Comparison of ENCODE assay signal across 9 mouse cellular contexts in the genomic region with DNA sequence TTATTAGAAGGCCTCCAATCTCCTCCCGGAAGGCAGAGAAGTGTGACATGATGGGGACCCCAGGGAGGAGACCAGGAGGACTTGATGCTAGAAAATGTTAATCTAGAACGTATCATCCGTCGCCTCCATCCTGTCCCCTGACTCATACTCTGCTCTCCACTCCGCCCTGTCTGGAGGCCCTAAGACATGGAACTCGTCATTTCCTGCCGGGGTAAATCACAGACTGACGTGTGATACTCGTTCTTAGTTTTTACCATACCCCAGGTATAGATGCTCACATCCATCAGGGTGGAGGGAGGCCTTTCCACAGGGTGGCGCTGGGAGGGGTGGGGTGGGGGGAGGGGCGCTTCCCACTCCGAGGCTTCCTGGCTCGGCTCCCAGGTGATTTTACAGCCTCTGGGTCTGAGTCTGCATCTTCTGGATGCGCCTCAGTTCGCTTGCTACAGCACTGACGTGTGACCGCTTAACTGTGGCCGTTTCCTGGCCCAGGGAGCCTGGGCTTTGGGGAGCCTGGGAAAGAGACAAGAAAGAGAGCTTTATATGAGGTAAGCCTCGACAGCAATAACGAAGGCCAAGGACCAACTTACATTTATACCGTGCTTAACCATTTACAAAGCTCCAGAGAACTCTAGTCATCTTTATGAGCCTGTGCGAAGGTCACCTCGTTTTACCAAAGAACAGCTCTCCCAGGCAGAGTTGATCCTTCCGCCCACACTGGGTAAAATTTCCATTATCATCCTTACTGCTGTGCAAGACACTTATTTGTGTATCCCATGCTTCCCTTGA. TPM values are rescaled to one million over a fixed set of nuclear protein-coding genes. Genes with fewer than 3 reads are reported as not detected.
DNase-seq lines count a peak whose midpoint lies in the region; ATAC-seq and TF ChIP-seq lines count a peak whose summit lies in the region.
"Had no signal": no experiment of that assay in that cellular context is flagged by ENCODE, and none has a peak within 500 bp of the region (broad histone marks: within the 10 kb centered on the region; RNA-seq: fewer than 3 reads in every experiment).

No protein-coding gene starts in this region.

- no peak overlapping the region for H3K9ac ChIP-seq in kidney, postnatal 0 days (ENCODE audit: low read depth, low read length)
- no peak overlapping the region for H3K9ac ChIP-seq in liver, embryonic 12.5 days
- H3K9ac ChIP-seq: midbrain, embryonic 12.5 days had no signal

- H3K27me3 ChIP-seq in kidney, postnatal 0 days (ENCODE audit: insufficient read depth, low read length), result no peaks in the 10 kb centered on the region
- no peaks in the 10 kb centered on the region for H3K27me3 ChIP-seq in liver, embryonic 12.5 days (replicated peaks)
- H3K27me3 ChIP-seq: midbrain, embryonic 12.5 days had no signal

- peak; percentile 31; the same call in 1 of the 2 replicates for TF ChIP-seq CTCF in kidney, postnatal 0 days (IDR thresholded peaks at IDR 0.05; ENCODE audit: low read depth)

- DNase-seq in adrenal gland, postnatal 14 days, result peak; percentile 26
- DNase-seq in adrenal gland, adult 18-20 months (ENCODE audit: low spot score in 2 of 2), result no peak
- peak; percentile 29 for DNase-seq in thymus, postnatal 0 days (ENCODE audit: low spot score)
- DNase-seq in thymus, postnatal 25 days, result no peak
- DNase-seq in kidney, postnatal 0 days (ENCODE audit: low spot score), result peak; percentile 49
- peak; percentile 36 for DNase-seq in thymus, postnatal 14 days
- DNase-seq in ovary, postnatal 10 days (ENCODE audit: low spot score), result no peak

- no peaks in the 10 kb centered on the region for H3K9me3 ChIP-seq in kidney, postnatal 0 days (replicated peaks; ENCODE audit: low read length)
- no peaks in the 10 kb centered on the region for H3K9me3 ChIP-seq in liver, embryonic 12.5 days (replicated peaks)
- H3K9me3 ChIP-seq: midbrain, embryonic 12.5 days had no signal

- H3K4me1 ChIP-seq in kidney, postnatal 0 days (replicated peaks; ENCODE audit: insufficient read depth, low read length), result no peaks in the 10 kb centered on the region; the same call in none of the 2 replicates
- 0 out of 2 replicates have a peak, but pooled peaks cover 7% of the 10 kb centered on the region for H3K4me1 ChIP-seq in liver, embryonic 12.5 days
- H3K4me1 ChIP-seq: midbrain, embryonic 12.5 days had no signal

- WGBS in kidney, postnatal 0 days, result 15% methylated on average over 24 of the region's 24 CpGs
- 45% methylated on average over 24 of the region's 24 CpGs for WGBS in liver, embryonic 12.5 days (ENCODE audit: insufficient replicate concordance)

- ATAC-seq in kidney, postnatal 0 days (replicated peaks; ENCODE audit: low FRiP score, low read depth), result peak; percentile 72
- no peak for ATAC-seq in liver, embryonic 12.5 days

- H3K4me2 ChIP-seq in kidney, postnatal 0 days (ENCODE audit: low read length), result peak overlapping the region; percentile 37
- no peak overlapping the region for H3K4me2 ChIP-seq in liver, embryonic 12.5 days
- H3K4me2 ChIP-seq: midbrain, embryonic 12.5 days had no signal

- no peaks in the 10 kb centered on the region for H3K36me3 ChIP-seq in kidney, postnatal 0 days (ENCODE audit: insufficient read depth, low read length)
- no peaks in the 10 kb centered on the region for H3K36me3 ChIP-seq in liver, embryonic 12.5 days
- H3K36me3 ChIP-seq: midbrain, embryonic 12.5 days had no signal

- H3K27ac ChIP-seq in kidney, postnatal 0 days, result peak overlapping the region; percentile 78
- no peak overlapping the region for H3K27ac ChIP-seq in liver, embryonic 12.5 days
- H3K27ac ChIP-seq: midbrain, embryonic 12.5 days had no signal

- no peak overlapping the region for H3K4me3 ChIP-seq in kidney, postnatal 0 days (replicated peaks; ENCODE audit: low read depth, low read length)
- H3K4me3 ChIP-seq in liver, embryonic 12.5 days, result no peak overlapping the region
- H3K4me3 ChIP-seq: midbrain, embryonic 12.5 days had no signal

RNA-seq across cellular contexts. Expression of a gene that starts 9.9 kb away (rescaled TPM):
- 62.3 and 63.7 TPM in 2 replicates for total RNA-seq in adrenal gland, postnatal 14 days (2021)
- total RNA-seq in adrenal gland, adult 18-20 months (2021), result 10 to 100 TPM; 64.2 to 80.5 TPM
- polyA plus RNA-seq in thymus, postnatal 0 days (2015; fragmentation: Nextera tagmentation; extraction: Ambion mirVana), result 42.1 and 47.1 TPM in 2 replicates
- 45.5 and 47.2 TPM in 2 replicates for polyA plus RNA-seq in kidney, postnatal 0 days (2015; fragmentation: Nextera tagmentation; extraction: Ambion mirVana)
- 27.7 and 28.9 TPM in 2 replicates for polyA plus RNA-seq in liver, embryonic 12.5 days (2016; fragmentation: Nextera tagmentation; extraction: Ambion mirVana)

RNA-seq across cellular contexts. Expression of a gene that starts 36.4 kb away (rescaled TPM):
- 31.5 and 40.2 TPM in 2 replicates for total RNA-seq in adrenal gland, postnatal 14 days (2021)
- 10 to 100 TPM; 28.6 to 32.5 TPM for total RNA-seq in adrenal gland, adult 18-20 months (2021)
- 12.6 and 14.9 TPM in 2 replicates for polyA plus RNA-seq in thymus, postnatal 0 days (2015; fragmentation: Nextera tagmentation; extraction: Ambion mirVana)
- polyA plus RNA-seq in kidney, postnatal 0 days (2015; fragmentation: Nextera tagmentation; extraction: Ambion mirVana), result 14.1 and 17.3 TPM in 2 replicates
- 10.4 and 11.8 TPM in 2 replicates for polyA plus RNA-seq in liver, embryonic 12.5 days (2016; fragmentation: Nextera tagmentation; extraction: Ambion mirVana)

Comparison
In these comparisons a context has a peak if more than half of its experiments do, and no peak if none do; other contexts are left out.
1. DNase-seq: peak in adrenal gland, postnatal 14 days (single experiment), thymus, postnatal 0 days (single experiment), kidney, postnatal 0 days (single experiment) and thymus, postnatal 14 days (single experiment); none in adrenal gland, adult 18-20 months (0 of 2), thymus, postnatal 25 days (single experiment) and ovary, postnatal 10 days (single experiment).